Mouse (Mus musculus): ENCODE results near the gene Fam198b.

Fam198b gene

DNA sequence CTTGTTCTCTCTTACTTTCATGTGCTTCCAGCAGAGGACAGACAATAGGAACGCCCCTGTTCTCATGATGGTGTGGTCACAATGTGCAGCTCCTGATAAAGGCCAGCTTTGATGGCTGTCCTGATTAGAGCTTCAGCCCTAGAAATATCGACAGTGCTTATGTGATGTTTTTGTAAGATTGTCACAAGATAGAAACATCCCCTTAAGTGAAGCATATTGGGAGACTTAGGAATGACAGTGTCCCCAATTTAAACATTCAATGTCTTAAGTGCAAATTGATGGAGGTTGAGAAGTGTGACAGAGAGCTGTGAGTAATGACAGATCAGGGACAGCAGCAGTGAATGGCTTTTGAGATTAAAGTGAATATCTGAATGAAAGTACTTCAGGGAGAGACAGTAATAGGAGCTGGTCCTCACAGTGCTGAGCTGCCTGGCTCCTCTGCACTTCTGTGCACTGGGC is 99.7 kb downstream of the Fam198b start:
- no peak for DNase-seq (ENCODE audit: low read depth, low spot score)

DNA sequence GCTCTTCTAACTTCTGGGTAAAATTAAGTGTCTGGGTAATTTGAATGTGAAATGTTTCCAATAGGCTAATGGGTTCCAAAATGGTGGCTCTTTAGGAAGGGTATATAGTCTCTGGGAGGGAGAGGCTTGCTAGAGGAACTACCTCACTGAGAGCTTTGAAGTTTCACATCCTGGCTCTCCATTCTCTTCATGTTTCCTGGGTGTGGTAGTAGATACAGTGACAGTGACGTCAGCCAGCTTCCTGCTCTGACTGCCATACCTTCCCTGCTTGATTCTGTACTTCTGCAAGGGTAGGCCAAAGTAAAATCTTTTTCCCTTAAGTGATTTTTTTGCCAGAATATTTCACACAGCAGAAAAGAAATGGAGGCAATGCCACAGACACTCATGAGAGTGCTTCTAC is 100.2 kb downstream of the Fam198b start:
- no peak for DNase-seq (ENCODE audit: low read depth, low spot score)

DNA sequence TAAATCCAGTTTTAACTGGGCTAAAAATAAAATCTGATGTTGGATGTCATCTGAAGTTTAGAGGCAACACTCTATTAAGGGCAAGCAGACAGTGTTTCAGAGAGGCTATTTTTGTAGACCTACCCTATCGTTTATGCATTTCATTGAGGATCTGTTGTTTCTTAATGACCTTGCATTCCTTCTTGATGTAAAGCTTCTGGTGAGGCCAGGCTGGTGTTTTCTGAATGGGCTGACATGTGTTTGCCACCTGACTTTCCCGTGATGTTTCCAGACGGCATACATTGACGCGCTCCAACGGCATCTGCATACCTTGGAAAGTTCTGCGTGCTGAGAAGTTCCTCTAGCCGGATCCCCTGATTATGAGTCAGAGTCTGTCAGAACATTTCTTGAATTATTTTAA is 104.9 kb downstream of the Fam198b start:
- DNase-seq (ENCODE audit: low read depth, low spot score) = no peak

DNA sequence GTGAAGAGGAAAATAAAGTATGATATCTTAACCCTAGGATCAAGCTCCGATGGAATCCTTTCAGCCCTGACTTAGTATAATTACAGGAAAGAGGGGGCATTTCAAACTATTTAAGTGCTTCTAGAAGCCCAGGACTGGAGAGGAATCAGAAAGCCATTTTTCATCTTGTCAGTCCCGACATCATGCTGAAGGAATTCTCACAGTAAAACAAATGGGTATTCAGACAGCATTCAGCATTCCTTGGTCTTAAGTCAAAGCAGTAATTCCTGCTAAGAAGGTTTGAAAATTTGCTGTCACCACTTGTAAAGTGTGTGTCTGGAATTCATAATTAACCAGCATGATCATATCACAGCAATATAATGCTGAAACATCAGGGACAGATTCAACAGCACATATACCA is 105.6 kb downstream of the Fam198b start:
- no peak for DNase-seq (ENCODE audit: low read depth, low spot score)

DNA sequence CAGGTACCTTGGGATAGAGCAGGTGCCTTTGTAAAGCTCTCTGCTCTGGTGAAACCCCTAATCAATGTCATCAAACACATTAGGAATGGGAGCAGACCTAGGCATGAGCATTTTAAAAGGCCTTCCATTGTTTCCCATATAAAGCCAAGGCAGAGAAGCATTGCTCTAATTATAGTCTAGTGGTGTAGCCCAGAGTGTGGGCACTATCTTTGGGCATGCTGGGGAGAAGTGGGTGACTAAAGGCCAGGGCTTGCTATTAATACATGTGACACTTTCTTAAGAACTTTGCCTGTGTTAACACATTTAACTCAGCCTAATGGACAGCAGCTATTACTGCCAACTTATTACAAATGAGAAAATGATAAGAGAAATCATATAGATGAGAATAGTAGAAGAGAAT is 106.1 kb downstream of the Fam198b start:
- DNase-seq (ENCODE audit: low read depth, low spot score) = no peak

DNA sequence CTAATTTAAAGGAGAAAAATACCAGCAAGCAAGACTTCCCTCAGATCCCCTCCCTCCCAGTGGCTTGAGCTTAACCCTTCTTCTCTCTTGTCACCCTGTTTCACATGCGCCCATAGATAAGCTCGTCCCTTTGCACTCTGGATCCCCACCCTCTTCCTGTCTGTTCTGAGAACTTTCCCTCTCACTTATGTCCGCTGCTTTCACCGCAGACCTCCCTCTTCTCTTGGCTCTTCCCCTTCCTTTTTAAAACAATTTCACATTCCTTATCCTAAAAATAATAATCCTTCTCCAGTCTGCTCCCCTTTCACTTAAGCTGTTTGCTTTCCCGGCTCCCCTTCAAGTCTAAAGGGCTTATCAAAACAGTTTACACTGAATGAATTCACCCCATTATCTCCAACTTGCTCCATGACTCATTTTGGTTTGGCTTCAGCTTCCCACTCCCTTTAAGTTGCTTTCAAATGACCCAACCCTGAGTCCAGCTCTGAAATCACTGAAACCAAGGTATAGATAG is 109.8 kb downstream of the Fam198b start:
- DNase-seq (ENCODE audit: low read depth, low spot score) = peak; percentile 63

DNA sequence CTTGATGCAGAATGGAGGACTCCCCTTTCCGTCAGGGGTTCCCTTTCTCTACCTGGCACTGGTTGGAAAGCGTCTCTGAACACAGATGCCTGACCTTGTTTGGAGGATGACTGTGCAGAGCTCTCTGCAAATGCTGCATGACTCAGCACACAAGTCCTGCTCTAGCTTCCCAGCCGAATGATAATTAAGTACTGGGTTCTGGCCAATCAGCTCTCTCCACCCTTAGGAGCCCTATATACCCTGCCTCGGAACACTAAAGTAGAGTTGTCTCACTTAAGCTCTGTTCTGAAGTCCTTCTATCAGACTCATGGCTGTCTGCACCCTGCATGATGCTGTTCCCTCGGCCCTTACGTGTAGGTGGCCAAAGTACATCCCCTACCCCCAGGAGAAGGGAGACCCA is 111.4 kb downstream of the Fam198b start:
- DNase-seq (ENCODE audit: low read depth, low spot score) = peak; percentile 77

Measured in c-Kit-negative CD71-positive TER-119-positive erythroid progenitor cells, embryonic 14.5 days (primary cell).